Mouse (Mus musculus) hindbrain, embryonic 11.5 days (tissue): ENCODE data around the gene Ctnnbl1. TPM values are rescaled to one million over a fixed set of nuclear protein-coding genes. Genes with fewer than 3 reads are reported as not detected.

Experiments
- ATAC-seq: fragments of 200-750 bp; cut with Nextera tagmentation; 2 replicates; pipeline ENCODE4 v1.8.0; 2017; ENCODE audit warnings: mild to moderate bottlenecking, moderate TSS enrichment, moderate library complexity; ENCODE audit not compliant: low FRiP score
- DNase-seq: peaks from one replicate; pipeline ENCODE4 v3.0.0-alpha.2; 2015; ENCODE audit warnings: low spot score
- H3K27ac ChIP-seq: fragments of 300-500 bp; sonication (generic); 2 replicates; pipeline ENCODE4 v1.5.1; 2014; ENCODE audit warnings: mild to moderate bottlenecking, low read depth, low read length
- H3K27me3 ChIP-seq: fragments of 300-500 bp; sonication (generic); 2 replicates; pipeline ENCODE4 v1.6.1; 2014; ENCODE audit warnings: mild to moderate bottlenecking, low read length, moderate library complexity, mixed read lengths; ENCODE audit not compliant: control insufficient read depth, insufficient read depth
- H3K36me3 ChIP-seq: fragments of 300-500 bp; sonication (generic); 2 replicates; pipeline ENCODE4 v1.6.1; 2014; ENCODE audit warnings: mild to moderate bottlenecking, low read length, moderate library complexity, mixed read lengths; ENCODE audit not compliant: control insufficient read depth, insufficient read depth
- H3K4me1 ChIP-seq: fragments of 300-500 bp; sonication (generic); replicated peaks from 2 replicates; pipeline ENCODE4 v1.6.1; 2014; ENCODE audit warnings: low read length, mixed read lengths; ENCODE audit not compliant: control insufficient read depth, insufficient read depth
- H3K4me2 ChIP-seq: fragments of 300-500 bp; sonication (generic); replicated peaks from 2 replicates; pipeline ENCODE4 v1.6.1; 2014; ENCODE audit warnings: mild to moderate bottlenecking, low read depth, low read length
- H3K4me3 ChIP-seq: fragments of 300-500 bp; sonication (generic); 2 replicates; pipeline ENCODE4 v1.5.1; 2014; ENCODE audit warnings: low read depth, low read length
- H3K9ac ChIP-seq: fragments of 300-500 bp; sonication (generic); 2 replicates; pipeline ENCODE4 v1.6.1; 2014; ENCODE audit warnings: low read depth, low read length
- H3K9me3 ChIP-seq: fragments of 300-500 bp; sonication (generic); 2 replicates; pipeline ENCODE4 v1.6.1; 2016; ENCODE audit warnings: low read length; ENCODE audit not compliant: control insufficient read depth
- WGBS: fragments of 180-500 bp; shearing (Covaris S2); extraction: QIAGEN DNeasy Blood & Tissue Kit; methylation state at CpG from one replicate; pipeline ENCODE4 v1.1.7; 2014; 5-methylcytosine and 5-hydroxymethylcytosine counted together
- polyA plus RNA-seq: library from polyadenylated mRNA; unstranded; fragments of >200 nt; fragmentation: Nextera tagmentation; extraction: Ambion mirVana; gene quantifications from 2 replicates; pipeline ENCODE4 v1.2.1, GENCODE M21; 2014

Gene Ctnnbl1
- polyA plus RNA-seq, 1 experiment from 2014 or later, result 90.1 TPM

DNA sequence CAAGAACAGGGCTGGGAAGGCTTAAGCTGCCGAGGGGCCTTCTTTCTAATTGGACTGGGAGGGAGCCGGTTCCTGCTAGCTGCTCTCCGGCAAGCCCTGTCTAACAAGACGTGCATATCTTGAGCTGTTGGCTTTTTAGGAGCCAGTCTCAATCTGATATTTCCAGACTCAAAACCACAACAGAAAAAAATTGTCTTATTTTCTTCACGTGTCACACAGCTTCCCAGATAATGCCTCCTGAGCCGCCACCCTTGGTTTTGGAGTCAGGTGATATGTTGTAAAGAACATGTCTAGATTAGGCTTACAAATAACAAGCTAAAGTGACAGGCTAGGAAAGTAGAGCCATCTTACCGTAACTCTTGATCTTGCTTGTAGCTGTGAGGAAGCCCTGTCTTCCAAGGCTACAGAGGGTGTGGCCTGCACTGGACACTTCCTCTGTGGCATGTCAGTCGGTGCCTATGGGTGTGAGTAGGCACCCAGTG lies 56.7 kb downstream of the Ctnnbl1 start:
- DNase-seq, result no peak
- H3K9ac ChIP-seq, result no peak overlapping the region
- 88% methylated on average over 8 of the region's 8 CpGs for WGBS

DNA sequence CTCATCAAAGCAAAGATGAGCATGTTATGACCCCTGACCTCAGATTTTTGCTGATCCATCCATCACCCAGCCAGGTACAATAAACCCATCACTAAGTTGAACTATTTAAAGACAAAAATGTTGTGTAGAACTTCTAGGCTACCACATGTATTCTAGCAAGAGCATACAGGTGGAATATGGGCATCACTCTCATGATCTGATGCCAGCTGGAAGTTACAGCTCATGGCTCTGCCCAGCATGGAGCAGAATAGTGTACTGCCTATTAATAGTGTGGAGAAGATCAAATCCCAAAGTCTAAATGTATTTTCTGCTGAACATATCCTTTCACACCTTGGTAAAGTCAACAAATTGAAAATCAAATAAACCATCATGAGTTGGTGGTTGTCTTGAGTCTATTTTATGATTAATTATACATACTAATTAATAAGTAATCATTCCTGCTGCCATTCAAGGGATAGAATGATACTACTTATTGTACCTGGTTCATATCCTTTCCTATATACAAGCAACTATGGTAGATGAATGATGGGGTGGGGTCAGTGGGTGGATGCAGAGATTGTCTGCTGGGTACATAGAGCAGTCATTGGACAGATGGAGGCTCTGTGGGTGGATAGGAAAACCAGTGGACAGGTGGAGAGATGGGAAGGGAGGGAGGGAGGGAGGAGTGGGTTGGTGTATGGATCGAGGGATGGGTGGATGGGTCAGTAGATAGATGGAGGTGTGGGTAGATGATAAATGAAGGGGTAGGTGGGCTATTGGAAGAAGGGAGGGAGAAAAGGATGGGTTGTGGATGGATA lies 58.6 kb downstream of the Ctnnbl1 start:
- no peak overlapping the region for H3K27ac ChIP-seq
- DNase-seq (no peak), ATAC-seq (no peak)
- no peaks in the 10 kb centered on the region for H3K9me3 ChIP-seq
- H3K36me3 ChIP-seq, result no peaks in the 10 kb centered on the region
- 93% methylated on average over 1 of the region's 1 CpGs for WGBS
- peaks cover 12% of the 10 kb centered on the region for H3K27me3 ChIP-seq
- H3K4me1 ChIP-seq, result peaks cover 6% of the 10 kb centered on the region; the same call in 1 of the 2 replicates
- no peak overlapping the region for H3K4me2 ChIP-seq
- H3K4me3 ChIP-seq, result no peak overlapping the region
- no peak overlapping the region for H3K9ac ChIP-seq

More for the DNA sequence above, 56.7 kb downstream of the Ctnnbl1 start:
- H3K4me2 ChIP-seq, result no peak overlapping the region
- H3K4me3 ChIP-seq, result no peak overlapping the region
- H3K27me3 ChIP-seq, result peaks cover 25% of the 10 kb centered on the region
- no peaks in the 10 kb centered on the region for H3K9me3 ChIP-seq
- H3K4me1 ChIP-seq, result 0 out of 2 replicates have a peak, but pooled peaks cover 2% of the 10 kb centered on the region
- H3K36me3 ChIP-seq, result no peaks in the 10 kb centered on the region
- no peak for ATAC-seq
- H3K27ac ChIP-seq, result no peak overlapping the region

DNA sequence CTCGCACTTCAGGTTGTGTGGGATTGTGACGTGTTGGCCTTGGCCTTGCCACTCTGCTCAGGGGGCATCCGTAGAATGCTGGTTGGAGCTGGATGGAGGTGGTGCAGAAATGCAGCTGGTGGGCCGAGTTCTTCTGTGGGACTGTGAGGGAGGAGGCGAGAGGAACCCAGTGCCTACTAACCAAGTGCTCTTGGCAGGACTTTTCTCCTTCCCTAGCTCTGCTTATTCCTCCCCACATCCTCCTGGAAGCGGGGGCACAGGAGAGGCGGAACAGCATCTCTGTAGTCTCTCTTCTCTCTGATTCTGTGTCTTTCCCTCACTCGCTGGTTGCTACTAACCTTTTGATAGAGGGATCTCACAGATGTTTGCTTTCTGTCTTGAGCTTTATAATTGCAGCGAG lies 62.3 kb downstream of the Ctnnbl1 start:
- Histone ChIP-seq H3K36me3 (no peaks in the 10 kb centered on the region), H3K27me3 (no peaks in the 10 kb centered on the region; the same call in 1 of the 2 replicates), H3K9me3 (no peaks in the 10 kb centered on the region), H3K4me2 (no peak overlapping the region), H3K27ac (no peak overlapping the region), H3K9ac (no peak overlapping the region), H3K4me3 (no peak overlapping the region), H3K4me1 (peaks cover 13% of the 10 kb centered on the region)
- no peak for DNase-seq
- no peak for ATAC-seq
- 94% methylated on average over 9 of the region's 9 CpGs for WGBS

DNA sequence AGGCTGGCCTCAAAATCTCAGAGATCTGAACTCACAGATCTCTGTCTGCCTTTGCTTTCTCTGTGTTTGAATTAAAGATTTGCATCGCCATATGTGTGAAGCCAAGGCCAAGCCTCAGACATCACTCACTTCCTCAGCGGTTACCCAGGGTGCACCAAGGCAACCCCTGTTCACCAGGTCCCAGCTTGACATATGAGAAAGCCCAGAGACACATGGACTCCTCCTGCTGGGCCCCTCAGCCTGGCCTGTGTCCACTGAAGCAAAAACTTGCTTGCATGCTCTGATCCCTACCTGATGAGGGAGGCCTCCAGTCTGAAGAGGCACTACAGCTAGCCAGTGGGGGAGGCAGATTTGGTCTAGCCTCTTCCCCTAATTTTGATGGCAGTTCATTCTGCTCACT lies 63.1 kb downstream of the Ctnnbl1 start:
- DNase-seq, result peak; percentile 28

DNA sequence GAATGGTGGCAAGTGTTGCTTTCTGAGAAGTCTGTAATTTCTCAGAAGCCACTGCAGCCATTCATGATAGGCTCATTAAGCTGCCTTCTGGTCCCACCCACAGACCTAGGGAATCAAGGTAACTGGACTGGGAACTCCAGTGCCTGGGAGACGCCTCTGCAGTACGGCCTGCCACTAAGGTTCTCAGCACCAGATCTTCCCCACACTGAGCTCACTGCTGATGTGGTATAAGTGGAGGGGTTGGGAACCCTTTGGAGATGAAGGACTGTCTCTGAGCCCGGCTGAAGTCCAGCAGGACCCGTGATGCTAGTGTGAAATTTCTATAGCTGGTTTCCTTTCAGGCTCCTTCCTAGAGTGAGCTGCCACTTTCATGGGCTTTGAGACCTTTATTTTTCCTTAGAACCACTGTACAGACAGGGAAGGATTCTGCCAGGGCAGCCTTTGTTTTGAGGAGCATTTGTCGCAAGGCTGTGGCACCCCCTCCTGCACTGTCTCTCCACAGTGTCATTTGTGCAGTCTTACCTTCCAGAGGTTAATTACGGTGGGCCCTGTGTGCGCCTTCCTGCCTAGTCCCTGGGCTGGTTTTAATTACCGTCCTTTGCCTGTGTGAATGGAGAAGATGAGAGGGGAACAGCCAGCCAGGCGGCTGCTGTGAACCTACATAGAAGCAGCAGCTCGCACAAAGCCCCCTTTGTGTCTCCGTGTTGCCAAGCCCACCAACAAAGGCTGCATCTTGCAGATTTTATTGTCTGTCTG lies 63.7 kb downstream of the Ctnnbl1 start:
- H3K27ac ChIP-seq, result peak overlapping the region; percentile 78
- H3K4me1 ChIP-seq, result peaks cover 13% of the 10 kb centered on the region
- no peaks in the 10 kb centered on the region for H3K9me3 ChIP-seq
- WGBS, result 12% methylated on average over 11 of the region's 11 CpGs
- ATAC-seq, result peak; percentile 82
- H3K4me2 ChIP-seq, result no peak overlapping the region
- peak; percentile 80 for DNase-seq
- no peaks in the 10 kb centered on the region; the same call in 1 of the 2 replicates for H3K27me3 ChIP-seq
- no peaks in the 10 kb centered on the region for H3K36me3 ChIP-seq
- H3K4me3 ChIP-seq, result no peak overlapping the region
- 0 out of 2 replicates have a peak overlapping the region, but pooled peaks have one; percentile 1 for H3K9ac ChIP-seq

More for the DNA sequence above, 63.1 kb downstream of the Ctnnbl1 start:
- no peak overlapping the region for H3K9ac ChIP-seq
- H3K4me2 ChIP-seq, result no peak overlapping the region
- no peak for ATAC-seq
- no peaks in the 10 kb centered on the region; the same call in 1 of the 2 replicates for H3K27me3 ChIP-seq
- peak overlapping the region; percentile 78 for H3K27ac ChIP-seq
- H3K4me1 ChIP-seq, result peaks cover 13% of the 10 kb centered on the region
- 94% methylated on average over 2 of the region's 2 CpGs for WGBS
- H3K9me3 ChIP-seq, result no peaks in the 10 kb centered on the region
- no peaks in the 10 kb centered on the region for H3K36me3 ChIP-seq
- H3K4me3 ChIP-seq, result no peak overlapping the region

DNA sequence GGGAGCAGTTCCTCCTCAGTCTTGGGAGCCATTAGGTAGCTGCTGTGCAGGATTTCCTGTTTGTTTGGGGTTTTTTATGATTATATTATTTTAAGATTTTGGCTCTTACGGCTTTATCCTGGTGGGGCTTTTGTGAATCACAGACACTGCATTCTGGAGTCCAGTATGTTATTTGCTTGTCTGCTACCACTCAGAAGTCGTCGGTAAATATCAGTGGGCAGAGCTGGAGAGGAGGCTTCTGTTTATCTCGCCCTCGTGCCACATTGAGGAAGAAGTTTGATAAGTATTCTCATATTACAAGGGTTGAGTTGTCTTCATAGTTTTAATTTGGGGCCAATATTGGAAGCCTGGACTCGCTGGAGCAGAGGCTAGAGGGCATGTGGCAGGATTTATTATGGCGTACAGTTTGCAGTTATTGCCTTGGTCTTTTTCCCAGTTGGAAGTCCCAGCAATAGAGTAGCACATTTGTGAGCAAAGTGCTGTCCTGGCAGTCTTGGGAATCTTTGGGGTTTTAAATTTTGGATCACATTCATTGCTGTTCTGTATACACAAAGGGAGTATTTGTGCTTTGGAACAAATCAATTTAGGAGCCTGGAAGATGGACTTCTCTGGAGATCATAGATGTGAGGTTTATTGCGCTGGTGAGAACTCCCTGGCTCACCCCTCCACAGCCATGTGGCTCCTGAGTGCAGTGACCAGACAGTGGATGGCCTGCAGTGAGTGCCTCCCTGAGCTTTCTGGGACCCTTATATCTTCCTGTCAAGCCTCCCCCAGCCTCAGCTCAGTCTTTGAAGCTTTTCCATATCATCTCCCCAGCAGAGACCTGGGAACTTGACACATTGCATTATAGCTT lies 64.5 kb downstream of the Ctnnbl1 start:
- no peak for DNase-seq
- peaks cover 13% of the 10 kb centered on the region for H3K4me1 ChIP-seq
- H3K9ac ChIP-seq, result peak overlapping the region; percentile 24; the same call in 1 of the 2 replicates
- ATAC-seq, result peak; percentile 30; the same call in 1 of the 2 replicates
- H3K4me2 ChIP-seq, result no peak overlapping the region
- H3K4me3 ChIP-seq, result no peak overlapping the region
- 42% methylated on average over 8 of the region's 8 CpGs for WGBS
- H3K27me3 ChIP-seq, result no peaks in the 10 kb centered on the region; the same call in 1 of the 2 replicates
- H3K9me3 ChIP-seq, result no peaks in the 10 kb centered on the region
- no peaks in the 10 kb centered on the region for H3K36me3 ChIP-seq
- H3K27ac ChIP-seq, result peak overlapping the region; percentile 78

DNA sequence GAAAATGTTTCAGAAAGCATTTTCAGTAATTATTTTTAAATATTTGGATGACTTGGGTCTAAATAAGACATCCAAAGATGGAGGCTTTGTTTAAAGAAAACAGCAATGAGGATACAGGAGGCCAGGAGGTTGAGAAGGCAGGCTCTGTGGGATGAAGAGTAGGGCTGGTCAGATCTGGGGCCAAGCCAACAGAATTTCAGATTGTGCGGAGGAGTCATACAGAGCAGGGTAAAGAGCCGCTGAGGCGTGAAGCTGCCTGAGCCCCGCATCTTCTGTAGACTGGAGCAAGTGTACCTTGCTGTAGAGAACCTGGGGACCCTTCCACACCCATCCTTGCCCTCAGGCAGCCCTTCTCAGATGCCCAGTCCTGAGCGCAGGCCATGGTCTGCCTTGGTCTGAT lies 65.5 kb downstream of the Ctnnbl1 start:
- H3K4me2 ChIP-seq, result no peak overlapping the region
- no peak overlapping the region for H3K9ac ChIP-seq

DNA sequence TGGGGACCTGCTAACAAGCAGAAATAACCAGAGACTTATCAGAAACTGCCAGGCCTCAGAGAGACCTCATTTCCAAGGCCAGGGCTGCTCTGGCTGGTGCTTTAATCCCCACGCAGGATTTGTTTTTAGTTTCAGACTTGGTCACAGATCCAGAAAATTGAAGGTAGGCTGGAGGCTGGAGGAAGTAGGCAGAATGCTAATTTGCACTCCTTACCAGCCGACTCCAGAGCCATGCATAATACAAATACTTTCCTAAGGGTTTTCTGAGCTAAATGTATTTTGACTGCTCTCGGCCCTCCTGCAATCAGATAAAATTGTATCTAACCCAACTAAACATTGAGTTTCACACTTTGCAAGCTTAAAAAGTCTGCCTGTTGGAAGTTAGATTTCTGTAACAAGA lies 67.2 kb downstream of the Ctnnbl1 start:
- H3K9ac ChIP-seq, result no peak overlapping the region
- no peak overlapping the region for H3K4me3 ChIP-seq
- H3K9me3 ChIP-seq, result no peaks in the 10 kb centered on the region
- no peak for DNase-seq
- no peak overlapping the region for H3K27ac ChIP-seq
- H3K36me3 ChIP-seq, result no peaks in the 10 kb centered on the region
- peaks cover 13% of the 10 kb centered on the region for H3K4me1 ChIP-seq
- no peaks in the 10 kb centered on the region; the same call in 1 of the 2 replicates for H3K27me3 ChIP-seq
- no peak overlapping the region for H3K4me2 ChIP-seq
- WGBS, result 80% methylated on average over 3 of the region's 3 CpGs
- ATAC-seq, result no peak

More for the DNA sequence above, 65.5 kb downstream of the Ctnnbl1 start:
- Histone ChIP-seq H3K4me1 (peaks cover 13% of the 10 kb centered on the region), H3K9me3 (no peaks in the 10 kb centered on the region), H3K4me3 (no peak overlapping the region), H3K36me3 (no peaks in the 10 kb centered on the region), H3K27ac (no peak overlapping the region), H3K27me3 (no peaks in the 10 kb centered on the region; the same call in 1 of the 2 replicates)
- WGBS, result 89% methylated on average over 5 of the region's 5 CpGs
- ATAC-seq, result no peak
- no peak for DNase-seq
